Mouse (Mus musculus) spleen, adult 2 months (tissue): ENCODE results near the gene Ndufs8.

Experiments used
- CTCF ChIP-seq: fragments of 200-500 bp; IDR thresholded peaks from 2 replicates; pipeline ENCODE4 v1.5.1; 2011; ENCODE audit warnings: mild to moderate bottlenecking, inconsistent platforms; ENCODE audit not compliant: insufficient read depth, insufficient read length, insufficient replicate concordance; ENCODE audit errors: extremely low read depth
- POLR2A ChIP-seq: fragments of 200-500 bp; IDR thresholded peaks from 2 replicates; pipeline ENCODE4 v1.6.1; 2011; ENCODE audit warnings: low read depth, low read length, inconsistent platforms

DNA sequence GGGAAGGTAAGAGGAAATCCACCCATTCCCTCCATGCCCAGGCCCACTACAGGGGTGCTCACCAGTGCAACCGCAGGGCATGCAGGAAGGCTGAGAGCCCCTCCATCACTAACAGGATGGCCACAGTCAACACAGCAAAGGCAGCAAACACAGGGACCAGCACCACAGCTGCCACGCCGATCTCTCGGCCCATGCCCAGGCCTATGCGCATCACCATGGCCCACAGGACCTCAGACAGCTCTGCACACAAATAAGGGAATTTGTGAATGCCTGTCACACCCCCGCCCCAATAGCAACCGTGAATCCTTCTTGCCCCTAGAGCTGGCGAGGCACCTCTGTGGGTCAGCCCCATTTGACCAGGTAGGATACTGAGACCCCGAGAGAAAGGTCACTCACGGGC is 16.4 kb downstream of the Ndufs8 start:
- TF ChIP-seq POLR2A (no peak), CTCF (no peak)
